In genomic region chr2:105670731-105671095, GRCm38 (mm10) we compare ENCODE assay signal across 17 mouse cellular contexts. TPM values are rescaled to one million over a fixed set of nuclear protein-coding genes. Genes with fewer than 3 reads are reported as not detected.
DNase-seq lines count a peak whose midpoint lies in the region; ATAC-seq lines count a peak whose summit lies in the region.
"Had no signal": no experiment of that assay in that cellular context is flagged by ENCODE, and none has a peak within 500 bp of the region (broad histone marks: within the 10 kb centered on the region; RNA-seq: fewer than 3 reads in every experiment).

No protein-coding gene starts in this region.

- peaks cover 100% of the 10 kb centered on the region for H3K27me3 ChIP-seq in embryonic facial prominence, embryonic 10.5 days (replicated peaks; ENCODE audit: low read depth, poor library complexity, severe bottlenecking)
- peaks cover 35% of the 10 kb centered on the region for H3K27me3 ChIP-seq in forebrain, embryonic 16.5 days (replicated peaks; ENCODE audit: control insufficient read depth, insufficient read depth, low read length)
- peaks cover 100% of the 10 kb centered on the region for H3K27me3 ChIP-seq in midbrain, embryonic 13.5 days

- no peaks in the 10 kb centered on the region for H3K9me3 ChIP-seq in embryonic facial prominence, embryonic 10.5 days
- H3K9me3 ChIP-seq in forebrain, embryonic 16.5 days (ENCODE audit: control insufficient read depth, low read length): no peaks in the 10 kb centered on the region
- no peaks in the 10 kb centered on the region for H3K9me3 ChIP-seq in midbrain, embryonic 13.5 days
- H3K9me3 ChIP-seq: heart, embryonic 13.5 days had no signal

- peaks cover 68% of the 10 kb centered on the region for H3K4me1 ChIP-seq in embryonic facial prominence, embryonic 10.5 days
- peaks cover 52% of the 10 kb centered on the region for H3K4me1 ChIP-seq in forebrain, embryonic 16.5 days (replicated peaks; ENCODE audit: control insufficient read depth, insufficient read depth, low read length)
- H3K4me1 ChIP-seq in midbrain, embryonic 13.5 days (replicated peaks): peaks cover 55% of the 10 kb centered on the region

- 2% methylated on average over 6 of the region's 6 CpGs for WGBS in embryonic facial prominence, embryonic 10.5 days
- WGBS in forebrain, embryonic 16.5 days: 12% methylated on average over 6 of the region's 6 CpGs
- 2% methylated on average over 6 of the region's 6 CpGs for WGBS in midbrain, embryonic 13.5 days

- peak overlapping the region; percentile 29 for H3K4me2 ChIP-seq in forebrain, embryonic 16.5 days (ENCODE audit: low read length)
- peak overlapping the region; percentile 62 for H3K4me2 ChIP-seq in midbrain, embryonic 13.5 days (replicated peaks)
- H3K4me2 ChIP-seq: heart, embryonic 13.5 days had no signal

- peak; percentile 36 for DNase-seq in cerebellum, adult 9-11 months
- DNase-seq in cerebellum, adult 9-10 months: no peak
- no peak for DNase-seq in embryonic facial prominence, embryonic 10.5 days (ENCODE audit: low spot score)
- no peak for DNase-seq in lung, postnatal 10 days
- DNase-seq in left cerebral cortex, postnatal 14 days (ENCODE audit: low spot score in 2 of 2): no peak
- no peak for DNase-seq in adrenal gland, adult 18-20 months (ENCODE audit: low spot score in 2 of 2)
- DNase-seq: adrenal gland, adult 2 months; gastrocnemius, postnatal 25 days; kidney, adult 9 months; right cerebral cortex, postnatal 14 days had no signal

- peak overlapping the region; percentile 49; the same call in 1 of the 2 replicates for H3K9ac ChIP-seq in forebrain, embryonic 16.5 days (replicated peaks; ENCODE audit: low read depth, low read length)
- peak overlapping the region; percentile 26; the same call in 1 of the 2 replicates for H3K9ac ChIP-seq in midbrain, embryonic 13.5 days (replicated peaks)
- H3K9ac ChIP-seq: heart, embryonic 13.5 days had no signal

- no peak overlapping the region for H3K27ac ChIP-seq in embryonic facial prominence, embryonic 10.5 days (replicated peaks)
- H3K27ac ChIP-seq in forebrain, embryonic 16.5 days (ENCODE audit: low read length): no peak overlapping the region; the same call in 1 of the 2 replicates
- H3K27ac ChIP-seq in midbrain, embryonic 13.5 days: 0 out of 2 replicates have a peak overlapping the region, but pooled peaks have one; percentile 3
- H3K27ac ChIP-seq: heart, embryonic 13.5 days had no signal

- intact Hi-C loops in left cerebral cortex, postnatal 14 days (cut with DNase I): loop anchor here (5.0 kb wide), 1 partner anchor 548 kb away; no protein-coding TSS in a partner anchor

- no peak for ATAC-seq in forebrain, embryonic 16.5 days
- no peak for ATAC-seq in midbrain, embryonic 13.5 days

- H3K4me3 ChIP-seq in embryonic facial prominence, embryonic 10.5 days: peak overlapping the region; percentile 41; the same call in 1 of the 2 replicates
- H3K4me3 ChIP-seq in forebrain, embryonic 16.5 days (replicated peaks; ENCODE audit: low read length): peak overlapping the region; percentile 34
- peak overlapping the region; percentile 49 for H3K4me3 ChIP-seq in midbrain, embryonic 13.5 days (replicated peaks)
- H3K4me3 ChIP-seq: heart, embryonic 13.5 days had no signal

- no peaks in the 10 kb centered on the region for H3K36me3 ChIP-seq in embryonic facial prominence, embryonic 10.5 days (replicated peaks)
- H3K36me3 ChIP-seq in forebrain, embryonic 16.5 days (ENCODE audit: control insufficient read depth, insufficient read depth): no peaks in the 10 kb centered on the region
- no peaks in the 10 kb centered on the region for H3K36me3 ChIP-seq in midbrain, embryonic 13.5 days
- H3K36me3 ChIP-seq: heart, embryonic 13.5 days had no signal

RNA-seq across cellular contexts. Expression of gene Pax6, which starts 2.0 kb away (rescaled TPM):
- polyA plus RNA-seq in embryonic facial prominence, embryonic 10.5 days (2016; fragmentation: Nextera tagmentation; extraction: Ambion mirVana): 13.0 and 22.3 TPM in 2 replicates
- polyA plus RNA-seq in forebrain, embryonic 16.5 days (2015; fragmentation: Nextera tagmentation; extraction: Ambion mirVana): 39.9 and 42.2 TPM in 2 replicates
- polyA plus RNA-seq in midbrain, embryonic 13.5 days (2015; fragmentation: Nextera tagmentation; extraction: Ambion mirVana): 39.9 and 40.9 TPM in 2 replicates
- 1 to 10 TPM; 5.2 to 8.1 TPM for total RNA-seq in left cerebral cortex, postnatal 14 days (2021)
- total RNA-seq in adrenal gland, adult 18-20 months (2021): not detected
- total RNA-seq: adrenal gland, adult 2 months; gastrocnemius, postnatal 25 days; hematopoietic stem cell, adult 5-6 weeks; liver, adult 2 months; megakaryocyte-erythroid progenitor cell, adult 5-6 weeks had no signal
- polyA plus RNA-seq: adrenal gland, adult 2 months; liver, adult 2 months; lung, embryonic 16.5 days had no signal
